Mouse (Mus musculus): ENCODE data around the gene Thada.
A peak's percentile ranks its signal among the peaks of the same experiment; 100 is the strongest.

DNA sequence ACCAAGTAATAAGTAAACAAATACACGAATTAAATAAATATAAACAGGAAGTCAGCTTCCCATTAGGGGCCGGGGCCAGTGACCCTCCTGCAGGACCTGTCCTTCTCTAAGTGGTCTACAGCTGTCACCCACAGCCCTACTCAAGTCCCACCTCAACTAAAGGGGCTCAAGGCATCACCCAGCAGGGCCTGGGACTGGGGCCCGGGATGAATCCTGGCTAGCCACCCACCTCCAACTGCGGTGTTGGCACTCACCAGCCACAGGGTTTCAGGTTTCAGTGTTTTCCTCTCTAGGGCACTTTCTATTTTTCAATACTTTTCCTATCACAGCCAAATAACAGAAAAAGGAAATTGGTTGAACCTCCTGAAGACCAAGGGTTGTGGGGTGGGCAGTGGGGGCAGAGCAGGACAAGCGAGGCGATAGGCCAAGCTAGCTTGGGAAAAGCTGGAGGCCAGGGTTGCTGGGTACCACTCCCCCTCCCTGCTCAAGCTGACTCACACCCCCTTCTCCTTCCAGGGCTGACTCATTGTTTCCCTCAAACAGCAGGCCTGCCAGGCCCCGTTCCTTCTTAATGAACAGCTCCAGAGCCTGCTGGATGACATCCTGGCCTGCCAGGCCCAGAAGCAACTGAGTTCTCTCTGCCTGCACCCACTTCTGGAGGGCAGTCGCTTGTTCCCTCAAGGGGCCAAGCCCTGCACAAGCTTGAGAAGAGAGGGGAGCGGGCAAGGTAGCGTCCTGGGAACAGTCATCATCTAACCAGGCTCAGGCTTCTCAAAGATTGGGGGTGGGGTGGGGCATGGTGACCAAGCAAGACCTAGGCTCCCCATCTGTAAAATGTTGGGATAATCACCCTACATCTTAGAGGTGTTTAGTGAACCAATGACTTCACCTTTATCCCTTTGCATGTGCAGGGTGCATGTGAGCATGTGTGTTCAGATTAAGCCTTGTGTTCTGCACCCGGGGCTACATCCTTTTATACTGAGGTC is 317.2 kb downstream of the Thada start:
- TF ChIP-seq EP300 (IDR thresholded peaks at IDR 0.05): peak; percentile 65; the same call in 1 of the 2 replicates
- TF ChIP-seq CTCF (IDR thresholded peaks at IDR 0.05): no peak
